Mouse (Mus musculus): ENCODE results near the gene Usp37. TPM values are rescaled to one million over a fixed set of nuclear protein-coding genes. Genes with fewer than 3 reads are reported as not detected.

The Usp37 gene
- total RNA-seq, 2 experiments from 2014 or later, result 24.3 to 25.3 TPM

Small RNA genes lying within 50 kb of the gene (microRNA-seq; reads per million reads assigned to microRNA genes)
- gene Gm25035 (0 reads per million in 2 experiments), gene Mir26b (6,760 to 7,792 reads per million in 2 experiments)

Other genes with a start within 250 kb of the Usp37 start
- 10 to 100 TPM; 19.1 to 24.1 TPM for gene Tmbim1, start 238.7 kb downstream of the Usp37 start, total RNA-seq (2021)
- gene Catip, start 182.2 kb downstream of the Usp37 start, total RNA-seq (2021), result 1 to 10 TPM in 1 of 2 experiments, under 1 TPM in 1; 0.82 to 1.5 TPM
- 1 to 10 TPM; 3.8 to 5.5 TPM for gene Slc11a1, start 169.1 kb downstream of the Usp37 start, total RNA-seq (2021)
- 10 to 100 TPM; 26.1 to 26.4 TPM for gene Ctdsp1, start 152.8 kb downstream of the Usp37 start, total RNA-seq (2021)
- 1 to 10 TPM in 1 of 2 experiments, under 1 TPM in 1; 0.79 to 1.6 TPM for gene Vil1, start 134.9 kb downstream of the Usp37 start, total RNA-seq (2021)
- gene Cnot9, start 38.2 kb downstream of the Usp37 start, total RNA-seq (2021), result 10 to 100 TPM; 25.7 to 26.5 TPM
- gene Plcd4, start 1.4 kb downstream of the Usp37 start, total RNA-seq (2021), result 10 to 100 TPM; 11.5 to 12.7 TPM
- gene Zfp142, start 44.0 kb upstream of the Usp37 start, total RNA-seq (2021), result 10 to 100 TPM; 31.5 to 32.9 TPM
- gene Bcs1l, start 44.0 kb upstream of the Usp37 start, total RNA-seq (2021), result 10 to 100 TPM; 23.2 to 25.2 TPM
- 10 to 100 TPM; 59.9 to 64.2 TPM for gene Rnf25, start 57.1 kb upstream of the Usp37 start, total RNA-seq (2021)
- 1 to 10 TPM; 5.7 to 5.9 TPM for gene Stk36, start 57.2 kb upstream of the Usp37 start, total RNA-seq (2021)
- 10 to 100 TPM; 18.3 to 22.7 TPM for gene Ttll4, start 117.5 kb upstream of the Usp37 start, total RNA-seq (2021)
- 1 to 10 TPM; 4.2 to 4.8 TPM for gene Cyp27a1, start 169.3 kb upstream of the Usp37 start, total RNA-seq (2021)
- gene Prkag3, start 204.9 kb upstream of the Usp37 start, total RNA-seq (2021), result under 1 TPM; 0.12 to 0.51 TPM
- 1 to 10 TPM; 3.3 to 4.5 TPM for gene Wnt6, start 227.6 kb upstream of the Usp37 start, total RNA-seq (2021)
- gene Wnt10a, start 247.2 kb upstream of the Usp37 start, total RNA-seq (2021), result 10 to 100 TPM; 15.8 to 15.9 TPM

Data from left cerebral cortex, adult 18-20 months (tissue).